Mouse (Mus musculus) kidney, adult 2 months (tissue): ENCODE measurements at regions not wholly inside any gene's neighbourhood (a gene's known extent, or its start where the extent isn't known, plus 50 kb on each side); places are given as distances from the start of the nearest gene placed in this dataset.

Experiments used
- DNase-seq: peaks from one replicate; pipeline ENCODE4 v3.0.0; 2021
- H3K27ac ChIP-seq: fragments of 200-500 bp; 2 replicates; pipeline ENCODE4 v1.5.1; 2012; ENCODE audit warnings: low read depth, low read length, control low read depth, inconsistent platforms; ENCODE audit not compliant: insufficient read depth
- H3K27me3 ChIP-seq: fragments of 200-500 bp; replicated peaks from 2 replicates; pipeline ENCODE4 v1.6.1; 2012; ENCODE audit warnings: mild to moderate bottlenecking, moderate library complexity, low read length, inconsistent platforms; ENCODE audit not compliant: control insufficient read depth, insufficient read depth
- H3K36me3 ChIP-seq: fragments of 200-500 bp; 2 replicates; pipeline ENCODE4 v1.6.1; 2012; ENCODE audit warnings: mild to moderate bottlenecking, moderate library complexity, low read length, inconsistent platforms; ENCODE audit not compliant: control insufficient read depth, insufficient read depth
- H3K4me1 ChIP-seq: fragments of 200-500 bp; 2 replicates; pipeline ENCODE4 v1.6.1; 2011; ENCODE audit warnings: low read length; ENCODE audit not compliant: control insufficient read depth, insufficient read depth
- H3K4me3 ChIP-seq: fragments of 200-500 bp; 2 replicates; pipeline ENCODE4 v1.5.1; 2011; ENCODE audit warnings: mild to moderate bottlenecking, low read depth, low read length, control low read depth; ENCODE audit not compliant: insufficient read depth
- CTCF ChIP-seq: fragments of 200-500 bp; conservative IDR thresholded peaks from 2 replicates; pipeline ENCODE4 v1.5.1; 2011; ENCODE audit warnings: low read depth, mild to moderate bottlenecking, control low read depth, low read length, moderate library complexity, mixed read lengths; ENCODE audit not compliant: insufficient read depth, insufficient read length
- POLR2A ChIP-seq: fragments of 200-500 bp; IDR thresholded peaks from one replicate; pipeline ENCODE4 v1.6.1; 2011; ENCODE audit warnings: low read depth, low read length, control low read depth
- WGBS: fragments of 180-500 bp; shearing (Covaris S2); methylation state at CpG from one replicate; pipeline ENCODE4 v1.1.7; 2018; 5-methylcytosine and 5-hydroxymethylcytosine counted together

GRCm38 (mm10) chr11:117552430-117552969 lies 68.3 kb downstream of the Gm11733 start:
- TF ChIP-seq POLR2A (no peak), CTCF (no peak)
- no peak for DNase-seq

GRCm38 (mm10) chr11:117554111-117554510 lies 69.9 kb downstream of the Gm11733 start:
- 54% methylated on average over 10 of the region's 10 CpGs for WGBS
- Histone ChIP-seq H3K36me3 (no peaks in the 10 kb centered on the region), H3K27me3 (no peaks in the 10 kb centered on the region), H3K27ac (peak overlapping the region; percentile 68), H3K4me3 (no peak overlapping the region), H3K4me1 (no peaks in the 10 kb centered on the region)
- no peak for TF ChIP-seq POLR2A
- no peak for TF ChIP-seq CTCF
- DNase-seq, result peak; percentile 76

More at GRCm38 (mm10) chr11:117552430-117552969, 68.3 kb downstream of the Gm11733 start:
- Histone ChIP-seq H3K4me3 (no peak overlapping the region), H3K27ac (no peak overlapping the region), H3K36me3 (no peaks in the 10 kb centered on the region), H3K4me1 (no peaks in the 10 kb centered on the region), H3K27me3 (no peaks in the 10 kb centered on the region)
- 87% methylated on average over 8 of the region's 8 CpGs for WGBS

GRCm38 (mm10) chr11:117557474-117558381 lies 73.6 kb downstream of the Gm11733 start:
- Histone ChIP-seq H3K36me3 (no peaks in the 10 kb centered on the region), H3K4me3 (peak overlapping the region; percentile 7; the same call in 1 of the 2 replicates), H3K4me1 (no peaks in the 10 kb centered on the region), H3K27ac (peak overlapping the region; percentile 81), H3K27me3 (no peaks in the 10 kb centered on the region)
- 68% methylated on average over 16 of the region's 16 CpGs for WGBS
- peak; percentile 82 for DNase-seq
- no peak for TF ChIP-seq CTCF
- TF ChIP-seq POLR2A, result peak; percentile 7

- Histone ChIP-seq H3K27me3 (no peaks in the 10 kb centered on the region), H3K36me3 (no peaks in the 10 kb centered on the region), H3K27ac (no peak overlapping the region), H3K4me1 (no peaks in the 10 kb centered on the region), H3K4me3 (no peak overlapping the region)
- DNase-seq, result no peak
- TF ChIP-seq CTCF (no peak), POLR2A (no peak)
Measured at GRCm38 (mm10) chr11:117559839-117560238, 75.7 kb downstream of the Gm11733 start.

- no peak for TF ChIP-seq CTCF
- TF ChIP-seq POLR2A, result no peak
- no peaks in the 10 kb centered on the region for H3K4me1 ChIP-seq
- no peaks in the 10 kb centered on the region for H3K36me3 ChIP-seq
- no peak overlapping the region for H3K4me3 ChIP-seq
- no peak overlapping the region for H3K27ac ChIP-seq
- no peaks in the 10 kb centered on the region for H3K27me3 ChIP-seq
- no peak for DNase-seq
- WGBS, result 87% methylated on average over 9 of the region's 9 CpGs
Measured at GRCm38 (mm10) chr11:117567961-117568605, 83.9 kb downstream of the Gm11733 start.

- no peaks in the 10 kb centered on the region for H3K4me1 ChIP-seq
- no peaks in the 10 kb centered on the region for H3K27me3 ChIP-seq
- no peak for TF ChIP-seq POLR2A
- TF ChIP-seq CTCF, result no peak
- no peaks in the 10 kb centered on the region for H3K36me3 ChIP-seq
- WGBS, result 54% methylated on average over 9 of the region's 9 CpGs
- no peak overlapping the region for H3K4me3 ChIP-seq
- peak; percentile 26 for DNase-seq
- H3K27ac ChIP-seq, result no peak overlapping the region
Measured at GRCm38 (mm10) chr11:117568606-117568991, 84.4 kb downstream of the Gm11733 start.

- Histone ChIP-seq H3K4me1 (no peaks in the 10 kb centered on the region), H3K27ac (no peak overlapping the region), H3K4me3 (no peak overlapping the region), H3K27me3 (no peaks in the 10 kb centered on the region), H3K36me3 (no peaks in the 10 kb centered on the region)
- no peak for TF ChIP-seq CTCF
- no peak for TF ChIP-seq POLR2A
- 60% methylated on average over 8 of the region's 8 CpGs for WGBS
- DNase-seq, result peak; percentile 10
Measured at GRCm38 (mm10) chr11:117569566-117570101, 84.5 kb upstream of the Tnrc6c start.
